Mouse (Mus musculus): ENCODE data around the gene Arhgef7. TPM values are rescaled to one million over a fixed set of nuclear protein-coding genes. Genes with fewer than 3 reads are reported as not detected.
A peak's percentile ranks its signal among the peaks of the same experiment; 100 is the strongest.

Gene Arhgef7
- polyA plus RNA-seq, 1 experiment from 2014 or later = 27.3 TPM

- H3K27me3 ChIP-seq (ENCODE audit: insufficient read depth, low read length) = no peaks in the 10 kb centered on the region
- no peaks in the 10 kb centered on the region for H3K4me1 ChIP-seq (replicated peaks; ENCODE audit: insufficient read depth, low read length)
- H3K9me3 ChIP-seq (replicated peaks; ENCODE audit: low read length) = no peaks in the 10 kb centered on the region
- no peak overlapping the region for H3K4me2 ChIP-seq (ENCODE audit: low read length)
- 0 out of 2 replicates have a peak, but pooled peaks cover 3% of the 10 kb centered on the region for H3K36me3 ChIP-seq (ENCODE audit: insufficient read depth, low read length)
- TF ChIP-seq CTCF (IDR thresholded peaks at IDR 0.05; ENCODE audit: low read depth) = no peak
- H3K4me3 ChIP-seq (replicated peaks; ENCODE audit: low read depth, low read length) = no peak overlapping the region
- H3K9ac ChIP-seq (ENCODE audit: low read depth, low read length) = no peak overlapping the region
- WGBS = 77% methylated on average over 5 of the region's 5 CpGs
- DNase-seq (ENCODE audit: low spot score) (no peak), ATAC-seq (replicated peaks; ENCODE audit: low FRiP score, low read depth) (no peak)
- H3K27ac ChIP-seq = no peak overlapping the region
Observed at GRCm38 (mm10) chr8:11767213-11767840, 39.8 kb downstream of the Arhgef7 start.

GRCm38 (mm10) chr8:11770001-11770400, 42.5 kb downstream of the Arhgef7 start:
- 93% methylated on average over 6 of the region's 6 CpGs for WGBS
- peaks cover 10% of the 10 kb centered on the region; the same call in 1 of the 2 replicates for H3K4me1 ChIP-seq (replicated peaks; ENCODE audit: insufficient read depth, low read length)
- no peak overlapping the region for H3K9ac ChIP-seq (ENCODE audit: low read depth, low read length)
- no peak overlapping the region for H3K4me3 ChIP-seq (replicated peaks; ENCODE audit: low read depth, low read length)
- H3K36me3 ChIP-seq (ENCODE audit: insufficient read depth, low read length) = 0 out of 2 replicates have a peak, but pooled peaks cover 3% of the 10 kb centered on the region
- no peak overlapping the region for H3K4me2 ChIP-seq (ENCODE audit: low read length)
- TF ChIP-seq CTCF (IDR thresholded peaks at IDR 0.05; ENCODE audit: low read depth) = no peak
- ATAC-seq (replicated peaks; ENCODE audit: low FRiP score, low read depth) = no peak
- H3K27me3 ChIP-seq (ENCODE audit: insufficient read depth, low read length) = no peaks in the 10 kb centered on the region
- no peak for DNase-seq (ENCODE audit: low spot score)
- H3K9me3 ChIP-seq (replicated peaks; ENCODE audit: low read length) = no peaks in the 10 kb centered on the region
- no peak overlapping the region for H3K27ac ChIP-seq

- 73% methylated on average over 7 of the region's 7 CpGs for WGBS
- no peak for ATAC-seq (replicated peaks; ENCODE audit: low FRiP score, low read depth)
- DNase-seq (ENCODE audit: low spot score) = no peak
- TF ChIP-seq CTCF (IDR thresholded peaks at IDR 0.05; ENCODE audit: low read depth) = no peak
- Histone ChIP-seq H3K9ac (ENCODE audit: low read depth, low read length) (no peak overlapping the region), H3K4me3 (replicated peaks; ENCODE audit: low read depth, low read length) (no peak overlapping the region), H3K36me3 (ENCODE audit: insufficient read depth, low read length) (no peaks in the 10 kb centered on the region), H3K27me3 (ENCODE audit: insufficient read depth, low read length) (no peaks in the 10 kb centered on the region), H3K27ac (no peak overlapping the region), H3K4me2 (ENCODE audit: low read length) (no peak overlapping the region), H3K9me3 (replicated peaks; ENCODE audit: low read length) (no peaks in the 10 kb centered on the region), H3K4me1 (replicated peaks; ENCODE audit: insufficient read depth, low read length) (peaks cover 15% of the 10 kb centered on the region; the same call in 1 of the 2 replicates)
Observed at GRCm38 (mm10) chr8:11770521-11771080, 43.1 kb downstream of the Arhgef7 start.

GRCm38 (mm10) chr8:11771608-11772007, 44.1 kb downstream of the Arhgef7 start:
- H3K4me1 ChIP-seq (replicated peaks; ENCODE audit: insufficient read depth, low read length) = peaks cover 15% of the 10 kb centered on the region; the same call in 1 of the 2 replicates
- H3K4me2 ChIP-seq (ENCODE audit: low read length) = no peak overlapping the region
- no peaks in the 10 kb centered on the region for H3K36me3 ChIP-seq (ENCODE audit: insufficient read depth, low read length)
- no peak for TF ChIP-seq CTCF (IDR thresholded peaks at IDR 0.05; ENCODE audit: low read depth)
- DNase-seq (ENCODE audit: low spot score) = no peak
- no peak overlapping the region for H3K27ac ChIP-seq
- H3K27me3 ChIP-seq (ENCODE audit: insufficient read depth, low read length) = no peaks in the 10 kb centered on the region
- 88% methylated on average over 5 of the region's 5 CpGs for WGBS
- H3K9ac ChIP-seq (ENCODE audit: low read depth, low read length) = no peak overlapping the region
- H3K9me3 ChIP-seq (replicated peaks; ENCODE audit: low read length) = no peaks in the 10 kb centered on the region
- no peak for ATAC-seq (replicated peaks; ENCODE audit: low FRiP score, low read depth)
- no peak overlapping the region for H3K4me3 ChIP-seq (replicated peaks; ENCODE audit: low read depth, low read length)

GRCm38 (mm10) chr8:11774195-11775076, 46.9 kb downstream of the Arhgef7 start:
- Histone ChIP-seq H3K4me3 (replicated peaks; ENCODE audit: low read depth, low read length) (no peak overlapping the region), H3K36me3 (ENCODE audit: insufficient read depth, low read length) (no peaks in the 10 kb centered on the region), H3K4me1 (replicated peaks; ENCODE audit: insufficient read depth, low read length) (peaks cover 23% of the 10 kb centered on the region; the same call in 1 of the 2 replicates), H3K27me3 (ENCODE audit: insufficient read depth, low read length) (no peaks in the 10 kb centered on the region), H3K9ac (ENCODE audit: low read depth, low read length) (peak overlapping the region; percentile 14; the same call in 1 of the 2 replicates), H3K4me2 (ENCODE audit: low read length) (0 out of 2 replicates have a peak overlapping the region, but pooled peaks have one; percentile 5), H3K27ac (0 out of 2 replicates have a peak overlapping the region, but pooled peaks have one; percentile 0), H3K9me3 (replicated peaks; ENCODE audit: low read length) (no peaks in the 10 kb centered on the region)
- ATAC-seq (replicated peaks; ENCODE audit: low FRiP score, low read depth) (no peak; the same call in 1 of the 2 replicates), DNase-seq (ENCODE audit: low spot score) (peak; percentile 58)
- WGBS = 58% methylated on average over 17 of the region's 17 CpGs
- TF ChIP-seq CTCF (IDR thresholded peaks at IDR 0.05; ENCODE audit: low read depth) = no peak

GRCm38 (mm10) chr8:11775889-11776288, 48.4 kb downstream of the Arhgef7 start:
- Histone ChIP-seq H3K27ac (no peak overlapping the region), H3K4me2 (ENCODE audit: low read length) (no peak overlapping the region), H3K36me3 (ENCODE audit: insufficient read depth, low read length) (no peaks in the 10 kb centered on the region), H3K4me1 (replicated peaks; ENCODE audit: insufficient read depth, low read length) (peaks cover 32% of the 10 kb centered on the region; the same call in 1 of the 2 replicates), H3K9ac (ENCODE audit: low read depth, low read length) (no peak overlapping the region), H3K4me3 (replicated peaks; ENCODE audit: low read depth, low read length) (no peak overlapping the region), H3K9me3 (replicated peaks; ENCODE audit: low read length) (no peaks in the 10 kb centered on the region), H3K27me3 (ENCODE audit: insufficient read depth, low read length) (no peaks in the 10 kb centered on the region)
- DNase-seq (ENCODE audit: low spot score) = no peak
- TF ChIP-seq CTCF (IDR thresholded peaks at IDR 0.05; ENCODE audit: low read depth) = no peak
- ATAC-seq (replicated peaks; ENCODE audit: low FRiP score, low read depth) = no peak
- 34% methylated on average over 7 of the region's 7 CpGs for WGBS

All from kidney, postnatal 0 days (tissue).